Mouse (Mus musculus) midbrain, embryonic 10.5 days (tissue): ENCODE results near the gene Mid1. TPM values are rescaled to one million over a fixed set of nuclear protein-coding genes. Genes with fewer than 3 reads are reported as not detected.
A peak's percentile ranks its signal among the peaks of the same experiment; 100 is the strongest.
"Not testable (repeated sequence)": the region's sequence is repeated elsewhere in the genome, so short reads cannot be mapped to it uniquely, and the experiment has no call there.

ENCODE experiments used
- DNase-seq: peaks from one replicate; pipeline ENCODE4 v3.0.0-alpha.2; 2017; ENCODE audit warnings: low spot score
- H3K27ac ChIP-seq: fragments of 300-500 bp; sonication (generic); replicated peaks from 2 replicates; pipeline ENCODE4 v1.5.1; 2016; ENCODE audit warnings: mild to moderate bottlenecking
- H3K27me3 ChIP-seq: fragments of 300-500 bp; sonication (generic); 2 replicates; pipeline ENCODE4 v1.6.1; 2016; ENCODE audit warnings: low read depth, mild to moderate bottlenecking; ENCODE audit not compliant: poor library complexity, severe bottlenecking
- H3K36me3 ChIP-seq: fragments of 300-500 bp; sonication (generic); 2 replicates; pipeline ENCODE4 v1.6.1; 2016; ENCODE audit warnings: mild to moderate bottlenecking, moderate library complexity
- H3K4me1 ChIP-seq: fragments of 300-500 bp; sonication (generic); 2 replicates; pipeline ENCODE4 v1.6.1; 2016
- H3K4me3 ChIP-seq: fragments of 300-500 bp; sonication (generic); 2 replicates; pipeline ENCODE4 v1.5.1; 2016; ENCODE audit warnings: mild to moderate bottlenecking, moderate library complexity
- H3K9me3 ChIP-seq: fragments of 300-500 bp; sonication (generic); replicated peaks from 2 replicates; pipeline ENCODE4 v1.6.1; 2016; ENCODE audit warnings: mild to moderate bottlenecking
- WGBS: fragments of 180-500 bp; shearing (Covaris S2); methylation state at CpG from one replicate; pipeline ENCODE4 v1.1.7; 2016; 5-methylcytosine and 5-hydroxymethylcytosine counted together
- polyA plus RNA-seq: library from polyadenylated mRNA; unstranded; fragments of >200 nt; fragmentation: Nextera tagmentation; extraction: Ambion mirVana; gene quantifications from 2 replicates; pipeline ENCODE4 v1.2.1, GENCODE M21; 2016

The Mid1 gene
- polyA plus RNA-seq, 1 experiment from 2014 or later = 22.4 TPM

DNA sequence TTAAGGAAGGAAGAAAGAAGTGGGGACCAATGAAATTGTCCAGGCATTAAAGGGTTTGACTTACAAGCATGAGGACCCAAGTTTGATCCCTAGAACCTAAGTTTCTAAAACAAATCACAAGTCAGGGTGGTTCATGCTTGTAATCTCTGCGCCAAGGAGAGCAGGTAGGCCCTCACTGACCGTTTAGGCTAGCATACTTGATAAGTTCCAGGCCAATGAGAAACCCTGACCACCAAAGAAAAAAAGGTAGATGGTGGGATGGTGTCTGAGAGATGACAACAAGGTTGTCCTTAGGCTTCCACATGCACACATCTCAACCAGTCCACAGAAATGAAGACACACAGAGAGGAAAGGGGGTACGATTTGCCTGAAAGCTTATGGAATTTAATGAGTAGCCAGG lies 284.8 kb downstream of the Mid1 start:
- H3K27me3 ChIP-seq, H3K4me3 ChIP-seq, H3K4me1 ChIP-seq, DNase-seq, H3K27ac ChIP-seq: not testable (repeated sequence)
- H3K9me3 ChIP-seq = peaks cover 46% of the 10 kb centered on the region
- peaks cover 64% of the 10 kb centered on the region for H3K36me3 ChIP-seq
- WGBS = 88% methylated on average over 3 of the region's 3 CpGs

- H3K27me3 ChIP-seq, H3K4me1 ChIP-seq, H3K27ac ChIP-seq, DNase-seq, H3K4me3 ChIP-seq: not testable (repeated sequence)
- peaks cover 72% of the 10 kb centered on the region for H3K36me3 ChIP-seq
- peaks cover 53% of the 10 kb centered on the region for H3K9me3 ChIP-seq
- 92% methylated on average over 7 of the region's 7 CpGs for WGBS
Observed at GRCm38 (mm10) chrX:169970546-169970945, 285.5 kb downstream of the Mid1 start.

GRCm38 (mm10) chrX:169971562-169971961 lies 286.6 kb downstream of the Mid1 start:
- Histone ChIP-seq H3K9me3 (peaks cover 61% of the 10 kb centered on the region), H3K36me3 (peaks cover 74% of the 10 kb centered on the region)
- DNase-seq, H3K4me3 ChIP-seq, H3K27ac ChIP-seq, H3K27me3 ChIP-seq, H3K4me1 ChIP-seq: not testable (repeated sequence)
- 88% methylated on average over 6 of the region's 6 CpGs for WGBS

GRCm38 (mm10) chrX:169972131-169972530 lies 287.1 kb downstream of the Mid1 start:
- H3K4me3 ChIP-seq, H3K27ac ChIP-seq, H3K4me1 ChIP-seq, H3K27me3 ChIP-seq, DNase-seq: not testable (repeated sequence)
- Histone ChIP-seq H3K9me3 (peaks cover 65% of the 10 kb centered on the region), H3K36me3 (peaks cover 79% of the 10 kb centered on the region)
- WGBS = 83% methylated on average over 2 of the region's 2 CpGs

DNA sequence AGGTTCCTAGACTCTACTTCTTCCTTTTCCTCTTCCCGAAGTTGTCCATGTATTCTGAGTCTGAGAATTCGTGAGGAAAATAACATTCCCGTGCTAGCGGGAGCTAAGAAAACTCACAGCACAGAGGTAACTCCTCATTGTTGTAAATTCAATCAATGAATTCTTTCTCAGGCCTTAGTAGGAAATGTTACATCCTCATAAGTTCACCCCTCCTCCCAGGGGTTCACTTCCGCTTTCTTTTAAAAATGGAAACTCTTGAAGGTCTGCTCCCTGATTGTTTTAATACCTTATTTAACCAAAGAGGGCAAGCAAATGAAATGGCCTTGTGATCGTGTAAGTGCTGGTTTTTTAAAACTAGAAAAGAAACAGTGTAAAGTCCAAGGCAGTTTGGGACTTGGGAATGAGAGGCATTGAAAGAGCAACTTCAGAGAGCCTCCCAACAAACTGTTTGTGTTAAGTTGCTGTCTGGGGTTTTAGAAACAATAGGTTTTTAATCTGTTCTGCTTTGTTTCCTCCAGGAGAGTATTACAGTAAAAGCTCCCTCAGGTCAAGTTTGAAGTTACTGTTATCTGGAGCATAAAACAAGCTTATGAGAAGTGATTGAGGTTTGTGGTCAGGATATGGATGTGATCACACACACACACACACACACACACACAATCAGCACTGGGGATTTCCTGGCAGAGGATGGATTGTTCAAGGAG lies 287.9 kb downstream of the Mid1 start:
- H3K27ac ChIP-seq, DNase-seq, H3K27me3 ChIP-seq, H3K4me3 ChIP-seq, H3K4me1 ChIP-seq: not testable (repeated sequence)
- peaks cover 82% of the 10 kb centered on the region for H3K36me3 ChIP-seq
- WGBS = 83% methylated on average over 6 of the region's 6 CpGs
- H3K9me3 ChIP-seq = peaks cover 73% of the 10 kb centered on the region

DNA sequence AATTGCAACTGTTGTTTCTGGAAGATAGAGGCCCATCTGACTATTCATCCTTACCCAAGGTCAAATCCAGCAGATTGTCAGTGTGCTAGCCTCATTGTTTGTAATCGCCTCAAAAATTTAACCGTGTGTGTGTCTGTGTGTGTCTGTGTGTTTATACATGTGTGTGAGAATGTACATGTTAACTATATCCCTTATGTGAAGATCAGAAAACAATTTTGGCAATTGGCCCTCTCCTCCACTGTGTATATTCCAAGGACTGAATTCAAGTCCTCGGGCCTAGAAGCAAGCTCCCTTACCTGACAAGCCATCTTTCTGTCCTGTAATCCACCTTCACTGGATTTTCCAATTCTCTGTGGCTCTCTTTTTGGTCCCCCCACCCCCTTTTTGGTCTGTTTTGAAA lies 288.8 kb downstream of the Mid1 start:
- H3K27me3 ChIP-seq, H3K4me1 ChIP-seq, H3K27ac ChIP-seq, H3K4me3 ChIP-seq, DNase-seq: not testable (repeated sequence)
- WGBS = 61% methylated on average over 3 of the region's 3 CpGs
- Histone ChIP-seq H3K9me3 (peaks cover 82% of the 10 kb centered on the region), H3K36me3 (peaks cover 89% of the 10 kb centered on the region)

GRCm38 (mm10) chrX:169974456-169974855 lies 289.5 kb downstream of the Mid1 start:
- Histone ChIP-seq H3K36me3 (peaks cover 94% of the 10 kb centered on the region), H3K9me3 (peaks cover 88% of the 10 kb centered on the region)
- 66% methylated on average over 4 of the region's 4 CpGs for WGBS
- H3K4me1 ChIP-seq, H3K27me3 ChIP-seq, H3K27ac ChIP-seq, H3K4me3 ChIP-seq, DNase-seq: not testable (repeated sequence)

DNA sequence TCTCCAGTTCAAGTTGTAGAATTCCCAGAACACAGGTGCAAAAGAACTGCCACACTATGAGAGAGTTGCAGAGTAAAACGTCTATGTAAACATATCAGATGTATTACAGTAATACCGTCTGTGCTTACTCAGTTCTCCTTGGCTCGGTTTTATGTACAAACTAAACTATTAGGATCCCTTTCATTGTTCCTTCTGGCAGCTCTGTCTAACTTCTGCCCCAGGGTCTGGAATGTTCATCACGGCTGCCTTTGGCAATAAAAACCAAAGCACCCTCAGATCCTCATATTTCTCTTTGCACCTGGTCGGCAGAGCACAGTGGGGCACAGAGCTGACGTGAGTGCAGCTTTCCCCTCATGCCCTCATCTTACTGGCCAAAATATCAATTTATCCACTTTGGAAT lies 290.0 kb downstream of the Mid1 start:
- 85% methylated on average over 6 of the region's 6 CpGs for WGBS
- Histone ChIP-seq H3K9me3 (peaks cover 89% of the 10 kb centered on the region), H3K36me3 (peaks cover 95% of the 10 kb centered on the region)
- H3K4me1 ChIP-seq, DNase-seq, H3K27ac ChIP-seq, H3K4me3 ChIP-seq, H3K27me3 ChIP-seq: not testable (repeated sequence)

- not testable (repeated sequence) for H3K4me3 ChIP-seq, DNase-seq, H3K27ac ChIP-seq, H3K27me3 ChIP-seq, H3K4me1 ChIP-seq
- Histone ChIP-seq H3K36me3 (peaks cover 95% of the 10 kb centered on the region), H3K9me3 (peaks cover 90% of the 10 kb centered on the region)
- 88% methylated on average over 3 of the region's 3 CpGs for WGBS
Observed at GRCm38 (mm10) chrX:169975681-169976131, 290.7 kb downstream of the Mid1 start.

- WGBS = 65% methylated on average over 5 of the region's 5 CpGs
- H3K36me3 ChIP-seq = peaks cover 95% of the 10 kb centered on the region
- H3K9me3 ChIP-seq = peaks cover 92% of the 10 kb centered on the region
- not testable (repeated sequence) for H3K4me3 ChIP-seq, H3K4me1 ChIP-seq, H3K27me3 ChIP-seq, H3K27ac ChIP-seq, DNase-seq
Observed at GRCm38 (mm10) chrX:169976340-169976739, 291.3 kb downstream of the Mid1 start.

DNA sequence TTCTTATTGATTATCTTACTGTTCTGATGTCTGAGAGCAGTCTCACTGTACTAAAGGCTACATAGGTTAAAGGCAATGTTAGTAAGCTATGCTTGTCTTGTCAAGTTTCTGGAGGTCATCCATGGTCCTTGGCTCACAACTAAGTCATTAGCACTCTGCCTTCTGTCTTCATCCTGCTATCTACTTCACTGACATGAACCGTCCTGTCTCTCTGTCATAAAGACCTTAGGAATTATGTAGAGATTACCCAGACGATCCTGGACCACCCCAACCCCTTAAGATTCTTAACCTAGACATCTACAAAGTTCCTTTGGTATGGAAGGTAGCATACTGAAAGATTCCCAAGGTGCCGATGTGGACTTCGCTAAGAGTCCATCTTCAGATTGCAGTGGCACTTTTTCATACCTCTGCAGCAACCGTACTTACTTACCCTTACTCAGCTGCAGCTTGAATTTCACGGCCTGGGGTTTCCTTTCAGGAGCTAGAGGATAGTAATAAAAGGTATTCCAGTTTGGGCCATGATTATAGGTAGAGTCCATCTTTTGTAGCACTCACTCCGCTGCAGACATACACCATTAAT lies 292.9 kb downstream of the Mid1 start:
- not testable (repeated sequence) for H3K27me3 ChIP-seq
- peaks cover 95% of the 10 kb centered on the region for H3K36me3 ChIP-seq

GRCm38 (mm10) chrX:169978436-169979381 lies 293.7 kb downstream of the Mid1 start:
- not testable (repeated sequence) for H3K4me3 ChIP-seq, H3K27ac ChIP-seq, H3K4me1 ChIP-seq, H3K27me3 ChIP-seq
- WGBS = 73% methylated on average over 29 of the region's 29 CpGs
- Histone ChIP-seq H3K36me3 (peaks cover 95% of the 10 kb centered on the region), H3K9me3 (peaks cover 93% of the 10 kb centered on the region)
- peak; percentile 78 for DNase-seq

More for the DNA sequence above, 292.9 kb downstream of the Mid1 start:
- not testable (repeated sequence) for H3K27ac ChIP-seq, DNase-seq, H3K4me1 ChIP-seq, H3K4me3 ChIP-seq
- H3K9me3 ChIP-seq = peaks cover 92% of the 10 kb centered on the region
- WGBS = 92% methylated on average over 7 of the region's 7 CpGs
